Mouse (Mus musculus) stomach, postnatal 0 days (tissue): ENCODE measurements around the gene Fto. TPM values are rescaled to one million over a fixed set of nuclear protein-coding genes. Genes with fewer than 3 reads are reported as not detected.

Source experiments
- ATAC-seq: fragments of 200-750 bp; cut with Nextera tagmentation; 2 replicates; pipeline ENCODE4 v1.8.0; 2017; ENCODE audit not compliant: low FRiP score, low TSS enrichment
- DNase-seq: peaks from one replicate; pipeline ENCODE4 v3.0.0-alpha.2; 2016; ENCODE audit warnings: low spot score
- H3K27ac ChIP-seq: fragments of 300-500 bp; sonication (generic); replicated peaks from 2 replicates; pipeline ENCODE4 v1.5.1; 2014; ENCODE audit warnings: mild to moderate bottlenecking, control low read depth
- H3K27me3 ChIP-seq: fragments of 300-500 bp; sonication (generic); 2 replicates; pipeline ENCODE4 v1.6.1; 2014; ENCODE audit warnings: low read length; ENCODE audit not compliant: control insufficient read depth, insufficient read depth
- H3K36me3 ChIP-seq: fragments of 300-500 bp; sonication (generic); 2 replicates; pipeline ENCODE4 v1.6.1; 2014; ENCODE audit warnings: low read length, mixed read lengths; ENCODE audit not compliant: control insufficient read depth, insufficient read depth
- H3K4me1 ChIP-seq: fragments of 300-500 bp; sonication (generic); replicated peaks from 2 replicates; pipeline ENCODE4 v1.6.1; 2014; ENCODE audit warnings: antibody characterized with exemption; ENCODE audit not compliant: control insufficient read depth, insufficient read depth
- H3K4me2 ChIP-seq: fragments of 300-500 bp; sonication (generic); replicated peaks from 2 replicates; pipeline ENCODE4 v1.6.1; 2014; ENCODE audit warnings: low read depth, mild to moderate bottlenecking, control low read depth, moderate library complexity
- H3K4me3 ChIP-seq: fragments of 300-500 bp; sonication (generic); 2 replicates; pipeline ENCODE4 v1.5.1; 2014; ENCODE audit warnings: low read depth, low read length, control low read depth
- H3K9ac ChIP-seq: fragments of 300-500 bp; sonication (generic); 2 replicates; pipeline ENCODE4 v1.6.1; 2014; ENCODE audit warnings: mild to moderate bottlenecking, low read length, control low read depth, mixed read lengths
- H3K9me3 ChIP-seq: fragments of 300-500 bp; sonication (generic); 2 replicates; pipeline ENCODE4 v1.6.1; 2016; ENCODE audit warnings: low read length; ENCODE audit not compliant: control insufficient read depth
- CTCF ChIP-seq: IDR thresholded peaks from 2 replicates; pipeline ENCODE4 v1.5.1; 2016; ENCODE audit warnings: antibody characterized with exemption, low read depth, mild to moderate bottlenecking, moderate library complexity
- EP300 ChIP-seq: optimal IDR thresholded peaks from 2 replicates; pipeline ENCODE3; 2016; ENCODE audit warnings: antibody characterized with exemption
- WGBS: fragments of 180-500 bp; shearing (Covaris S2); extraction: QIAGEN DNeasy Blood & Tissue Kit; methylation state at CpG from one replicate; pipeline ENCODE4 v1.1.7; 2014; 5-methylcytosine and 5-hydroxymethylcytosine counted together
- polyA plus RNA-seq: library from polyadenylated mRNA; unstranded; fragments of >200 nt; fragmentation: Nextera tagmentation; extraction: Ambion mirVana; gene quantifications from 2 replicates; pipeline ENCODE4 v1.2.1, GENCODE M21; 2015

Gene Fto
- polyA plus RNA-seq, 1 experiment from 2014 or later: 25.7 TPM

- Histone ChIP-seq H3K4me1 (0 out of 2 replicates have a peak, but pooled peaks cover 12% of the 10 kb centered on the region), H3K9me3 (no peaks in the 10 kb centered on the region), H3K27me3 (no peaks in the 10 kb centered on the region), H3K4me3 (no peak overlapping the region), H3K9ac (no peak overlapping the region), H3K36me3 (no peaks in the 10 kb centered on the region), H3K4me2 (no peak overlapping the region), H3K27ac (peak overlapping the region; percentile 30)
- DNase-seq (peak; percentile 49), ATAC-seq (peak; percentile 46)
- TF ChIP-seq CTCF: no peak
- TF ChIP-seq EP300: no peak
- WGBS: 27% methylated on average over 7 of the region's 7 CpGs
These were observed 78.9 kb downstream of the Fto start for GRCm38 (mm10) chr8:91392261-91392660.

DNA sequence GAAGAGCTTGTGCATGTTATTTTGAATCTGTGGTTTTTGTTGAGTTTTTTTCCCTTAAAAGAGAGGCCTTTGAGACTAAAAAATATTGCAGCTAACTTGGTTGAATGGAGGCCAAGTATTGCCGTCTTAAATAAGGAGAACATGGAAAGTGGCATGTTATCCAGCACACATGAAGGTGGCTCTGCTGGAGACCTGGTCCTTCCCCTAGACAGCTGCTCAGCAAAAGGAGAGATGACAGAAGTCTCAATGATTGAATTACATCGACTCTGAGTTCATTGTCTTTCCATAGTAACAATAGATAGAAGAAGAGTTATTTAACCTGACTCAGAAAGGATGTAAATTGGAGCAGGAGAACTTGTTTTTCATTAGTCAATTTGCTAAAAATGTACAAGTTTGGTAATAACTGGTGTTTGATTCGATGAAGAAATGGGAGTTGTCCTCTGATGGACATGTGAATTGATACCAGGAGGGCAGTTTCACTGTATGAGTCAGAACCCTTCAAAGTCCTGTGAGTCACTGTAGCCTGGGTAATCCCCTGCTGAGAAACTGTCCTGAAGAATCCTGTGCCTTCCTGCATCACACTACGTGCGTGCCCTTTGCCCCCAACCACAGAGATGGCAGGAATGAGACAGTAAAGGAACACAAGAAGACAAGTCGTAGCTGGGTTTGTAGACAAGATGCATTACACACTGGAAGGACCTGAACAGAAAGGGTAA, 82.2 kb downstream of the Fto start:
- no peaks in the 10 kb centered on the region for H3K27me3 ChIP-seq
- DNase-seq: no peak
- no peaks in the 10 kb centered on the region for H3K9me3 ChIP-seq
- 0 out of 2 replicates have a peak overlapping the region, but pooled peaks have one; percentile 26 for H3K27ac ChIP-seq
- 70% methylated on average over 6 of the region's 6 CpGs for WGBS
- 0 out of 2 replicates have a peak, but pooled peaks cover 10% of the 10 kb centered on the region for H3K4me1 ChIP-seq
- no peak for TF ChIP-seq EP300
- H3K36me3 ChIP-seq: no peaks in the 10 kb centered on the region
- H3K4me3 ChIP-seq: no peak overlapping the region
- peak; percentile 73 for ATAC-seq
- no peak overlapping the region for H3K9ac ChIP-seq
- H3K4me2 ChIP-seq: no peak overlapping the region

GRCm38 (mm10) chr8:91398053-91398452, 84.7 kb downstream of the Fto start:
- Histone ChIP-seq H3K9me3 (no peaks in the 10 kb centered on the region), H3K36me3 (0 out of 2 replicates have a peak, but pooled peaks cover 2% of the 10 kb centered on the region), H3K27ac (no peak overlapping the region), H3K27me3 (no peaks in the 10 kb centered on the region), H3K4me2 (no peak overlapping the region), H3K4me3 (no peak overlapping the region), H3K4me1 (0 out of 2 replicates have a peak, but pooled peaks cover 3% of the 10 kb centered on the region), H3K9ac (no peak overlapping the region)
- TF ChIP-seq CTCF (no peak), EP300 (no peak)
- no peak for DNase-seq
- peak; percentile 79 for ATAC-seq
- WGBS: 68% methylated on average over 5 of the region's 5 CpGs

- TF ChIP-seq CTCF (no peak), EP300 (no peak)
- Histone ChIP-seq H3K4me3 (no peak overlapping the region), H3K9me3 (no peaks in the 10 kb centered on the region), H3K27me3 (no peaks in the 10 kb centered on the region), H3K9ac (no peak overlapping the region), H3K4me1 (no peaks in the 10 kb centered on the region; the same call in 1 of the 2 replicates), H3K4me2 (no peak overlapping the region), H3K36me3 (0 out of 2 replicates have a peak, but pooled peaks cover 2% of the 10 kb centered on the region), H3K27ac (peak overlapping the region; percentile 30; the same call in 1 of the 2 replicates)
- 60% methylated on average over 9 of the region's 9 CpGs for WGBS
- peak; percentile 74 for ATAC-seq
- DNase-seq: no peak
These were observed 90.0 kb downstream of the Fto start for GRCm38 (mm10) chr8:91402980-91403975.

DNA sequence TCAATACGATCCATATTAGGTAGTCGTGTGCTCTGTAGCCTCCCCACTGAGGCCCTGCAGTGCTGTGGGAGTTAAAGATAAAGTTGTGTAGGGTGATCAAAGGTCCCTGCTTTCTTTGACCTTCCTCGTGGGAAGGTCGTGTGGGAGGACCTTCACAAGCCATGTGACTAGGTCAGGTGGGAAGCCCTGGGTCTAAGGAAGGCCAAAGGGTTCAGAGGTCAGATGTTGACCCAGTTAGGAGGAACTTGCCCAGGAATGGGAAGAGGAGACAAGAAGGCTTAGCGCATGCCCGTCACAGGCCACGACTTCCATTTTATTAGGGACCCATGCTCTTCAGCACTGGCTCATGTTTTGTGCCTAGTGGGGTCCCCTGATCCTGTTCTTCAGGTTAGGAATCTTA, 91.0 kb downstream of the Fto start:
- Histone ChIP-seq H3K4me2 (no peak overlapping the region), H3K9ac (no peak overlapping the region), H3K27ac (no peak overlapping the region), H3K9me3 (no peaks in the 10 kb centered on the region), H3K27me3 (no peaks in the 10 kb centered on the region), H3K4me3 (no peak overlapping the region), H3K36me3 (0 out of 2 replicates have a peak, but pooled peaks cover 2% of the 10 kb centered on the region), H3K4me1 (no peaks in the 10 kb centered on the region; the same call in 1 of the 2 replicates)
- TF ChIP-seq CTCF (no peak), EP300 (no peak)
- ATAC-seq (no peak), DNase-seq (no peak)
- WGBS: 87% methylated on average over 7 of the region's 7 CpGs
